Mouse (Mus musculus): ENCODE results near the gene Frrs1.

The Frrs1 gene

GRCm38 (mm10) chr3:116906596-116906995, 47.3 kb downstream of the Frrs1 start:
- no peak for DNase-seq (ENCODE audit: low spot score)

GRCm38 (mm10) chr3:116914374-116914773, 55.1 kb downstream of the Frrs1 start:
- DNase-seq (ENCODE audit: low spot score) = no peak

GRCm38 (mm10) chr3:116914931-116915330, 55.7 kb downstream of the Frrs1 start:
- no peak for DNase-seq (ENCODE audit: low spot score)

GRCm38 (mm10) chr3:116917016-116917415, 57.8 kb downstream of the Frrs1 start:
- no peak for DNase-seq (ENCODE audit: low spot score)

GRCm38 (mm10) chr3:116921535-116921934, 62.3 kb downstream of the Frrs1 start:
- DNase-seq (ENCODE audit: low spot score) = no peak

- no peak for DNase-seq (ENCODE audit: low spot score)
Measured at GRCm38 (mm10) chr3:116923042-116923441, 63.8 kb downstream of the Frrs1 start.

- DNase-seq (ENCODE audit: low spot score) = no peak
Measured at GRCm38 (mm10) chr3:116928994-116929393, 69.7 kb downstream of the Frrs1 start.

GRCm38 (mm10) chr3:116933158-116933557, 73.9 kb downstream of the Frrs1 start:
- DNase-seq (ENCODE audit: low spot score) = no peak

- DNase-seq (ENCODE audit: low spot score) = no peak
Measured at GRCm38 (mm10) chr3:116936934-116937691, 77.8 kb downstream of the Frrs1 start.

- no peak for DNase-seq (ENCODE audit: low spot score)
Measured at GRCm38 (mm10) chr3:116940804-116941558, 81.7 kb downstream of the Frrs1 start.

- DNase-seq (ENCODE audit: low spot score) = no peak
Measured at GRCm38 (mm10) chr3:116941559-116942117, 82.4 kb downstream of the Frrs1 start.

- DNase-seq (ENCODE audit: low spot score) = no peak
Measured at GRCm38 (mm10) chr3:116942751-116943150, 83.5 kb downstream of the Frrs1 start.

GRCm38 (mm10) chr3:116943422-116943821, 84.2 kb downstream of the Frrs1 start:
- no peak for DNase-seq (ENCODE audit: low spot score)

- DNase-seq (ENCODE audit: low spot score) = no peak
Measured at GRCm38 (mm10) chr3:116946476-116946875, 87.2 kb downstream of the Frrs1 start.

GRCm38 (mm10) chr3:116950665-116951115, 91.4 kb downstream of the Frrs1 start:
- DNase-seq (ENCODE audit: low spot score) = no peak

GRCm38 (mm10) chr3:116951489-116951888, 92.2 kb downstream of the Frrs1 start:
- DNase-seq (ENCODE audit: low spot score) = no peak

- no peak for DNase-seq (ENCODE audit: low spot score)
Measured at GRCm38 (mm10) chr3:116952242-116952899, 93.1 kb downstream of the Frrs1 start.

GRCm38 (mm10) chr3:116953366-116953765, 94.1 kb downstream of the Frrs1 start:
- no peak for DNase-seq (ENCODE audit: low spot score)

- DNase-seq (ENCODE audit: low spot score) = no peak
Measured at GRCm38 (mm10) chr3:116955061-116955460, 95.8 kb downstream of the Frrs1 start.
